Mouse (Mus musculus) spleen, postnatal 14 days (tissue): Measurements from ENCODE around the gene Samd1.
"Not testable (repeated sequence)": the region's sequence is repeated elsewhere in the genome, so short reads cannot be mapped to it uniquely, and the experiment has no call there.

Experiments
- DNase-seq, 2 experiments: peaks; one replicate each; pipeline ENCODE4 v3.0.0; 2021 to 2022; ENCODE audit warnings: low spot score in 2 of 2

The Samd1 gene

DNA sequence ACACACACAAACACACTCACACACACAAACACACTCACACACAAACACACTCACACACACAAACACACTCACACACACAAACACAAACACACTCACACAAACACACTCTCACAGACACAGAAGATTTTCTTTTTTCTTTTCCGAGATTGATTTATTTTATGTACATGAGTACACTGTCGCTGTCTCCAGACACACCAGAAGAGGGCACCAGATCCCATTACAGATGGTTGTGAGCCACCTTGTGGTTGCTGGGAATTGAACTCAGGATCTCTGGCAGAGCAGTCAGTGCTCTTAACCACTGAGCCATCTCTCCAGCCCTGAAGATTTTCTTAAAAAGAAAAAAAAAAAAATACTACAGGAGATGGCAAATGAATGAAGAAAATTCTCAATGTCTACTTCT lies 14.2 kb upstream of the Samd1 start:
- not testable (repeated sequence) for DNase-seq

DNA sequence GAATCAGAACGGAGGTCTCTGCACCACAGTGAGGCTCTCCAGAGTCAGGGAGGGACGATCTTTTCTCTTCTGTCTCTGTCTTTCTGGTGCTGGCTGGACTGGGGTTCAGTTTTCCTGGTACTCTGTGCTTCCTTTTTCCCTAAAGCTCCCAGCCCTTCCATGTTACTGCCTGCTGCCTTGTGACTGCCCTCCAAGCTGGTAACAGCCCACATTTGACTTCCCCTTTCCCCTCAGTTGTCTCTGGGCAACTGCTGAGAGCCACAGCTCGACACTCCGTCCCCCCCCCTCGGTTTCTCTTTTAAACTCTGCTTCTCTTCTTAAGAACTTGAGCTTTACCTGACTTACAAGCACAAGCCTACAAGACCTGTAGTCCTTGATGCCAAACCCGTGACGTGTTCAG lies 8.2 kb upstream of the Samd1 start:
- no peak for DNase-seq

- DNase-seq: no peak
Measured at GRCm38 (mm10) chr8:83990170-83990569, 7.3 kb upstream of the Samd1 start.

DNA sequence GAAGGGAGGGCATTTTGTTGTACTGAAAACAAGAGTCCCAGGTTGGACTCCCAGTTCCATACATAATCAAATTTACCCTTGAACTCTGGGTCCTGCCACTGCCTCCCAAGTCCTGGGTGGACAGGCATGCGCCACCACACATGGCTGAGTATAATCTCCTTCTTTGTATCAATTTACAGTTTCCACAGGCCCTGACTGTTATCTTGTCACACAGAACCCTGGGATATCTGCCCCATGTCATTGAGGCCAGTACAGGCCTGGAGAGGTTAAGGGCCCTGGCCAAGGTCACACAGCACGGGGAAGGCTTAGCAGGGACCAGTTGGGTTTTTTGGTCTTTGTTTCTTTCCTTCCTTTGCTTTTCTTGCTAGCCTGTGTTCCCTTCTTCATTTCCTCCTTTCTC lies 5.0 kb upstream of the Samd1 start:
- no peak for DNase-seq

DNA sequence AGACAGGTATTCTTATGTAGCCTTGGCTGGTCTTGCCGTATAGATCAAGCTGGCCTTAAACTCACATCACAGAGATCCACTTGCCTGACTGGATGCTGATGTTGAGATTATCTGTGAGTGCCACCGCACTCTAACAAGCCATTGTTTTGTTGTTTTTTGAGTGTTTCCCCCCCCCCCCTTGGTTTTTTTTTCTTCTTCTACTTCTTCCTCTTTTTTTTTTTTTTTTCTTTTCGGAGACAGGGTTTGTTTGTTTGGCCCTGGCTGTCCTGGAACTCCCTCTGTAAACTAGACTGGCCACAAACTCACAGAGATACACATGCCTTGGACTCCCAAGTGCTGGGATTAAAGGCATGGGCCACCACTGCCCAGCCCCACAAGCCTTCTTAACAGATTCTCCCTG lies 3.4 kb upstream of the Samd1 start:
- DNase-seq: no peak

- DNase-seq: no peak
Measured at GRCm38 (mm10) chr8:83995973-83996372, 1.5 kb upstream of the Samd1 start.

GRCm38 (mm10) chr8:83996567-83997505 lies 636 bp upstream of the Samd1 start:
- DNase-seq: peak; percentile 73 to 74

DNA sequence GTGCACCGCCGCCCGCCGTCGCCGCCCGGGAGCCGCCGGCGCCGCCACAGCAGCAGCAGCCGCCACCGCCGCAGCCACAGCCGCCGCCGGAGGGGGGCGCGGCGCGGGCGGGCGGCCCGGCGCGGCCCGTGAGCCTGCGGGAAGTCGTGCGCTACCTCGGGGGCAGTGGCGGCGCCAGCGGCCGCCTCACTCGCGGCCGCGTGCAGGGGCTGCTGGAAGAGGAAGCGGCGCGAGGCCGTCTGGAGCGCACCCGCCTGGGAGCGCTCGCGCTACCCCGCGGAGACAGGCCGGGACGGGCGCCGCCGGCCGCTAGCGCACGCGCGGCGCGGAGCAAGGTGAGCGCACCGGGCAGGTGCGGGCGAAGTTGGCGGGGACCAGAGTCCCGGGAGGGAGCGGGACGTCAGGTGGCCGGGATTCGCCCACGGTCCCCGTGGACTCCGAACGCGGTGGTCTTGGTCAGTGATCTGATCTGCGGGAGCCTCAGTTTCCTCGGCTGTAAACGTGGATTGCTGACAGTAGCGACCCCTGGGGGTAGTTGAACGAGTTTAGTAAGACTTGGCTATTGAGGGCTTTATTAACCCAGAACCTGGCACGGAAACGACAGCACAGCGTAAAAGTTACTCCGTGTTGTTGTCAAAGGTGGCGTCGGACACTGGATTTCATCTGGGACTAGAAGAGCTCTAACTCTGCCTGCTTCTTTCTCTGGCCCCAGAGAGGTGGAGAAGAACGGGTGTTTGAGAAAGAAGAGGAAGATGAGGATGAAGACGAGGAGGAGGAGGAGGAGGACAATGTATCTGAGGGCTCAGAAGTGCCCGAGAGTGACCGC lies 972 bp downstream of the Samd1 start:
- peak; percentile 41 to 59 for DNase-seq

- no peak for DNase-seq
Measured at GRCm38 (mm10) chr8:83999057-83999705, 1.7 kb downstream of the Samd1 start.

DNA sequence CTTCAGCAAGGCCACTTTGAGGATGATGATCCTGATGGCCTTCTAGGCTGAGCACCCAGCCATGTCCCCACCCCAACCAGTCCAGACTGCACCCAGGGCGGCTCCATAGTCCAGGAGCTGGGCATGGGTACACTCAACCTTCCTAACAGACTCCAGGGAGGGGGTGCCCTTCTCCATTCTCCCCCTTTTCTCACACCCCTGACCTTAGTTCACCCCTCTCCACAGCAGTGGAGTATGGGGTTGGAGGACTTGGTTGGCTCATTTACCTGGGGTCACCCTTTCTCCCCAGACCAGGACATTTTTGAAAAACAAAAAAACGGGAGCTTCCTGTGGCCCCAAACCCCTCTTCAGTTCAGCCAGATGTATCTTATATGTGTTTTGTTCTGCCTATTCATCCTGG lies 2.4 kb downstream of the Samd1 start:
- no peak for DNase-seq

GRCm38 (mm10) chr8:84001281-84002000 lies 4.0 kb downstream of the Samd1 start, which contains the start of gene 1700067K01Rik:
TSS of gene 1700067K01Rik (plus strand) at chr8:84001502.
- DNase-seq: no peak

GRCm38 (mm10) chr8:84002957-84003611 lies 5.6 kb downstream of the Samd1 start:
- no peak for DNase-seq

- DNase-seq: no peak
Measured at GRCm38 (mm10) chr8:84003612-84004246, 6.3 kb downstream of the Samd1 start.

GRCm38 (mm10) chr8:84004533-84005201 lies 7.2 kb downstream of the Samd1 start:
- DNase-seq: peak; percentile 87 to 92

DNA sequence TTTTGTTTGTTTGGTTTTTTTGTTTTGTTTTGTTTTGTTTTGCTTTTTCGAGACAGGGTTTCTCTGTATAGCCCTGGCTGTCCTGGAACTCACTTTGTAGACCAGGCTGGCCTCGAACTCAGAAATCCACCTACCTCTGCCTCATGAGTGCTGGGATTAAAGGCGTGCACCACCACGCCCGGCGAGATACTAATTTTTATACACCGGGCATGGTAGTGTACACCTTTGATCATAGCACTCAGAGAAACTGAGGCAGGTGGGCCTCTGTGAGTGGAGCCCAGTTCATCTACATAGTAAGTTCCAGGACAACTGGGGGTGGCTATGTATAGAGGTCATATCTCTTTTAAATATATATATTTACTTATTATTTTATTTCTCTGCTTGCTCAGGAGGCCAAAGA lies 8.0 kb downstream of the Samd1 start:
- not testable (repeated sequence) for DNase-seq

GRCm38 (mm10) chr8:84008362-84008761 lies 10.9 kb downstream of the Samd1 start:
- DNase-seq: no peak

GRCm38 (mm10) chr8:84009876-84010275 lies 12.4 kb downstream of the Samd1 start:
- peak; percentile 63 to 78 for DNase-seq

DNA sequence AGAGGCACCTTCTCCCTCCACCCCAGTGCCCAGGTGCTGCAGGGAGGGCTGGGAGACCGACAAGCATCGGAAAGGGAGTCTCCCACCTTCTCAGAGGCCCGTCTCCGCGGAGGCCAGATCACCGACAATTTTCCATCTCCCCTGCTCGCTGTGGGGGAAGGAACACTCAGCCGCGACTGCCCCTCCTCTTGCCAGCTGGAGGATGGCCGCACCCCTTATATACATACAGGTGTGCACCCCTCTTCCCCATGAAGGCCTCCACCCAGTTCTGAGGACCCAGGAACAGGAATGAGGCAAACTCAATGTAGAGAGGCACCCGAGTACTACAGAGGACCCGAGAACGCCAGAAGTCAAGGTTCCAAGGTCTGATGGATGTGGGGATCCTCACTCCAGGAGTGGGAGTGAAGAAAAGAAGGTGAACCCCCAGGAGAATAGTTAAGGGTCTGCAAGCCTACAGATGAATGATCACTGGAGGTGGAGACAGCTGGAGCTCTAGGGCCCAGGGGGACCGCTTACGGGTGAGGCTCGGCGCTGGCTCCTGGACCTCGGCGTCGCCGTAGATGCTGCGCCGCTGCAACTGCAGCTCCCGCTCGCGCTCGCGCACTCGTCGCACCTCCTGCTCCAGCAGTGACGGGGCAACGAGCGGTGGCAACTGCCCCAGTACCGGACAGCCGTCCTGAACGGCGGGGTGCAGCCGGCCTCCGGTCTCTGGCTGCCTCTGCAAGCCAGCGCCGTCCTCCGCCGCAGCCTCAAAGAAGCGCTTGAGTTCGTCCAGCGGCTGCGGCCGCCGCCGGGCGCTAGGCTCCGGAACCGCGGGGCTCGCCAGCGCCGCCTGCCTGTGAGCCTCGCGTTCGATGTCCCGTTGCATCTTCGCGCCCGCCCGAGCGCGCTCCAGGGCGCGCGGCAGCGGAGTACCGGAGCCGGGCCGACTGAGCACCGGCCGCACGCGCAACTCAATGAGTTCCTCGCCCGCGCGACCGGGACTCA lies 13.4 kb downstream of the Samd1 start:
- DNase-seq: peak; percentile 48 to 63
